Mouse (Mus musculus) lung, postnatal 25 days (tissue): ENCODE data around the gene Carmil2.
A peak's percentile ranks its signal among the peaks of the same experiment; 100 is the strongest.

ENCODE experiments used
- DNase-seq: peaks from one replicate; pipeline ENCODE4 v3.0.0; 2022; ENCODE audit warnings: low spot score

The Carmil2 gene

GRCm38 (mm10) chr8:105727397-105728124, 41.5 kb downstream of the Carmil2 start:
- peak; percentile 82 for DNase-seq

- no peak for DNase-seq
These were observed 46.1 kb downstream of the Carmil2 start for GRCm38 (mm10) chr8:105732186-105732585.

GRCm38 (mm10) chr8:105739216-105739615, 53.1 kb downstream of the Carmil2 start:
- DNase-seq, result no peak

- DNase-seq, result no peak
These were observed 57.2 kb downstream of the Carmil2 start for GRCm38 (mm10) chr8:105743301-105743700.
